Mouse (Mus musculus): ENCODE results near the gene Trub2.

Gene Trub2

DNA sequence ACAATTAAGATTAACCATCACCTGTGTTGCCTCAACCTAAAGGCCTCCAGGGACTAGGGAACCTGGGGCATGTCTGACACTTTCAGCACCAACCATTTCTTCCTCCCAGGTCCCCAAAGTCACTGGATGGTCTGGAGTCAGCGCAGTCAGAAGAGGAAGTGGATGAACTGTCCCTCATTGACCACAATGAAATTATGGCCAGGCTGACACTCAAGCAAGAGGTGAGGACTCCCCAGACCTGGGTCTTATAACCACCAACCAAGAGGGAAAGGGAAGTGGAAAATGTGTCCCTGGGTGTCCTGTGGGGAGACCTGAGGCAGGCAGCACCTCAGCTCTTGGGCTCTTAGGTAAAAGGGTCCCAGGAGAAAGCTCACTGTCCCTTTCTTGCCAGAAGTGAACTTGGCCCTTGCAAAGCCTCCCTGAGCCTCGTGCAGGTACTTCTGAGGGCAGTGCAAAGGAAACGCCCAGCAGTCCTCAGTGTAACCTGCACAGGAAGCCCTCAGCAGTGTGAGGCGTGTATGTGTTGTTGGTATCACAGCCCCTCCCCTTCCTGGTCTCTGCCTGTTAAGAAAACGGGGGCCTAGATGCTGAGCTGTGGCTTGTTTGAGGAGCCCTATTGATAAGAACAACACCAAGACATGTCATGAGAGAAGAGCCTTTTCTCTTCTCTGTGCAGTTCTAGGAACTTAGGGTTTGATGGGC lies 63.5 kb downstream of the Trub2 start:
- peak; percentile 71 for DNase-seq (ENCODE audit: low read depth, low spot score)

DNA sequence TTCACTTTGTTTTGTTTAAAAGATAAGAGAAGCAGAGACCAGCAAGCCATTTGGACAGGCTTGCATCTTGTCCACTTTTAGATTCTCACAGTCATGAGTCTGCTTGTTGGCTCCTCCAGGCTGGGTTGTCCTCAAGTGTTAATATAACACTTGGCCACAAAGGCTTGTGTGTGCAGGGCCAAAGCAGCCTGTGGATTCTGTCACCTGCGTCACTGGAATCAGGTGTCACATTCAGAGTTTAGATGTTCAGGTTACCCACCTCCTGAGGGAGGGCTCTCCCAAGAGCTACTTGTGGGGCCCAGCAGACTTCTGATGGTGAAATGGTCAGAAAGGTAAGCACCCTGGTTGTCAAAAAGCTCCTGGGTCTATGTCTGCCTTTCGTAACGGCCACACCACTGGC lies 65.2 kb downstream of the Trub2 start:
- DNase-seq (ENCODE audit: low read depth, low spot score): no peak

- peak; percentile 29 for DNase-seq (ENCODE audit: low read depth, low spot score)
Observed at GRCm38 (mm10) chr2:29718581-29718980, 69.7 kb downstream of the Trub2 start.

DNA sequence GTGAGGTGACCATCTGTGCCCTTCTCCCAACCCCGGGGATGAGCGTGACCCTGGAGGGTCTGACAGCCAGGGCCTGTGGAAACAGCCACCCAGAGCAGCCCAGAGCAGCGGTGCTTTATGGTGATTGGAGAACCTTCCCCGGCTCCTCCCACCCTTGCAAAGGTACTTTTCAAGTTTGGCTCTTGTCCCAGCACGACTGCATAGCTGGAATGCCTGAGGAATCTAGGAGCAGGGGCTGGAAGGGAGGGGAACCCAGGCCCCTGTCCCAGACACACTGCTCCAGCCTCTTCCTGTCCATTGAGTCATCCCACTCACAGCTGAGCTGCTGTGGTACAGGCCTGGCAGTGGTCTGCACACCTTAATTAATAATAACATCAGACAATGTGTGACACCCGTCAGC lies 71.6 kb downstream of the Trub2 start:
- DNase-seq (ENCODE audit: low read depth, low spot score): no peak

DNA sequence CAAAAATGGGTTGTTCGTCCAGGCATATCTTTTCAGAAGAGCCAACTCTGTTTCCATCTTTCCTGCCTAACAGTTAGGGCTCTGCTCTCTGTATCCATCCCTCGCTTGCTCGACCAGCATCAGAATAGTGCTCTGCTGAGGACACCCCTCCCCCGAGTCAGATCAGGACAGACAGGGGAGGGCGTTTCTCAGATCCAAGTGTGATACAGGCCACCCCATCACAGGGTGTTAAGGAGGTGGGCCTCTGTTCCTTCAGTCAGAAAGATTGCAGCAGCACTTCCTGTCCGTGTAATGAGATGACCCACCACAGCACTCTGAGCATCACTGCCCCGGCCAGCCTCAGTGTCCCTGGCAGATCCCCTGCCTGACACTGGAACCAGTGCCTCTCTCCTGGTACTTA lies 72.2 kb downstream of the Trub2 start:
- DNase-seq (ENCODE audit: low read depth, low spot score): no peak

DNA sequence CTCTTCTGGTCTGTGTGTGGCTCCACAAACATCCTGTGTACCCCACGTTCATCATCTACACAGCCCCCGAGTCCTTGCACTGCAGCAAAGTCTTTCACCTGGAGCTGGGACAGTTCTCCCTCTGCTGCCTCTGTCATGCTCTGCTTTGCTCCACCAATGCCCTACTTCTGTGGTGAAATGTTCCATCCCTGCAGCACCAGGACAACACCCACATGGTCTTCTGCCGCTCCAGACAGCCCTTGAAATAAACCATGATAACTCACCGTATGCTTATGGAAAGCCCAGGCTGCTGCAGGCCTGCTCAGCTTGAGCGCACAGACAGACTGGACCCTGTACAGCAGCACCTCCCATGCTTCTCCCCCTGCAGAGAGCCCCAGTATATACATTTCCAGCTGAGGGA lies 74.2 kb downstream of the Trub2 start:
- DNase-seq (ENCODE audit: low read depth, low spot score): no peak

DNA sequence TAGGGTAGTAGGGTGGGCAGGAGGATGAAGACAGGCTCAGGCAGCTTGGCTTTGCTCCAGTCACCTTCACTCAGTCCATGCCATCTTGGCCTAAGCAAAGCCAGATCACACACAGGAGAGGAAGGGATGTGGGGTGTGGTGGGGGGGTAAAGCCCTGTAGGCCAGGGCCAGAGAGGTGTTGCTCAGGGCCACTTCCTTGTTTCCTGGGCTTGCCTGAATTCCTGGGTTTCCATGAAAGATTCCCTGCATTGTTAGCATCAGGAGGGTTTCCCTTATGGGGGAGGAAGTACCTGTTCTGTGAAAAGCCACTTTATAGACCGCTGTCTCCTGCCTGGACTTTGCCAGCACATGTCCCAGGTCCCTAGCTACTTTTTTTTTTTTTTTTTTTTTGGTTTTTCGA lies 74.8 kb downstream of the Trub2 start:
- DNase-seq (ENCODE audit: low read depth, low spot score): no peak

- no peak for DNase-seq (ENCODE audit: low read depth, low spot score)
Observed at GRCm38 (mm10) chr2:29711877-29712276, 76.4 kb downstream of the Trub2 start.
